Mouse (Mus musculus) embryonic facial prominence, embryonic 12.5 days (tissue): ENCODE results near the gene Galp. TPM values are rescaled to one million over a fixed set of nuclear protein-coding genes. Genes with fewer than 3 reads are reported as not detected.
"Not testable (repeated sequence)": the region's sequence is repeated elsewhere in the genome, so short reads cannot be mapped to it uniquely, and the experiment has no call there.

ENCODE experiments used
- ATAC-seq: fragments of 200-750 bp; cut with Nextera tagmentation; 2 replicates; pipeline ENCODE4 v1.8.0; 2017; ENCODE audit not compliant: insufficient number of reproducible peaks, insufficient read depth, low FRiP score, low TSS enrichment
- H3K27ac ChIP-seq: fragments of 300-500 bp; sonication (generic); 2 replicates; pipeline ENCODE4 v1.5.1; 2016; ENCODE audit warnings: mild to moderate bottlenecking
- H3K27me3 ChIP-seq: fragments of 300-500 bp; sonication (generic); 2 replicates; pipeline ENCODE4 v1.6.1; 2016; ENCODE audit warnings: mild to moderate bottlenecking, moderate library complexity
- H3K36me3 ChIP-seq: fragments of 300-500 bp; sonication (generic); 2 replicates; pipeline ENCODE4 v1.6.1; 2016; ENCODE audit warnings: mild to moderate bottlenecking
- H3K4me1 ChIP-seq: fragments of 300-500 bp; sonication (generic); 2 replicates; pipeline ENCODE4 v1.6.1; 2016
- H3K4me2 ChIP-seq: fragments of 300-500 bp; sonication (generic); replicated peaks from 2 replicates; pipeline ENCODE4 v1.6.1; 2016; ENCODE audit warnings: mild to moderate bottlenecking, moderate library complexity
- H3K4me3 ChIP-seq: fragments of 300-500 bp; sonication (generic); 2 replicates; pipeline ENCODE4 v1.5.1; 2016; ENCODE audit warnings: mild to moderate bottlenecking
- H3K9ac ChIP-seq: fragments of 300-500 bp; sonication (generic); 2 replicates; pipeline ENCODE4 v1.6.1; 2016; ENCODE audit warnings: mild to moderate bottlenecking, moderate library complexity
- H3K9me3 ChIP-seq: fragments of 300-500 bp; sonication (generic); 2 replicates; pipeline ENCODE4 v1.6.1; 2016; ENCODE audit warnings: mild to moderate bottlenecking, moderate library complexity
- WGBS: fragments of 180-500 bp; shearing (Covaris S2); methylation state at CpG from one replicate; pipeline ENCODE4 v1.1.7; 2016; 5-methylcytosine and 5-hydroxymethylcytosine counted together
- polyA plus RNA-seq: library from polyadenylated mRNA; unstranded; fragments of >200 nt; fragmentation: Nextera tagmentation; extraction: Ambion mirVana; gene quantifications from 2 replicates; pipeline ENCODE4 v1.2.1, GENCODE M21; 2016

Galp gene
- polyA plus RNA-seq, 1 experiment from 2014 or later, result not detected

DNA sequence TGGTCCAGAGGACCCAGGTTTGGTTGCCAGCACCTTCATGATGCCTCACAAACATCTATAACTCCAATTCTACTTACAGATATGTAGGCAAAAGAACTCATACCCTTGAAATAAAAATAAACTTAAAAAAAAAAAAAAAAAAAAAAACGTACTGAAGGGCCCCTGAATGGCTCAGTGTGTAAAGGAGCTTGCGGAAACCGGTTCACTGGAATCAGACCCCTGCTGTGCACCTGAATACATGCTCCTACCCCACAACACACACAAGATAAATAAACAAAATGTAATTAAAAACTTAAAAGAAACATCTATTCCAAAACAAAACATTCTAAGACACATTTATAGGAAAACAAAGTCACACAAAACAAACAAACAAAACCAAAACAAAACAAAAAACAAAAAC lies 23.3 kb downstream of the Galp start:
- Histone ChIP-seq H3K4me1 (no peaks in the 10 kb centered on the region), H3K4me3 (no peak overlapping the region), H3K27ac (no peak overlapping the region), H3K9ac (no peak overlapping the region), H3K9me3 (0 out of 2 replicates have a peak, but pooled peaks cover 2% of the 10 kb centered on the region), H3K4me2 (no peak overlapping the region), H3K36me3 (no peaks in the 10 kb centered on the region), H3K27me3 (no peaks in the 10 kb centered on the region)
- no peak for ATAC-seq
- 54% methylated on average over 3 of the region's 3 CpGs for WGBS

DNA sequence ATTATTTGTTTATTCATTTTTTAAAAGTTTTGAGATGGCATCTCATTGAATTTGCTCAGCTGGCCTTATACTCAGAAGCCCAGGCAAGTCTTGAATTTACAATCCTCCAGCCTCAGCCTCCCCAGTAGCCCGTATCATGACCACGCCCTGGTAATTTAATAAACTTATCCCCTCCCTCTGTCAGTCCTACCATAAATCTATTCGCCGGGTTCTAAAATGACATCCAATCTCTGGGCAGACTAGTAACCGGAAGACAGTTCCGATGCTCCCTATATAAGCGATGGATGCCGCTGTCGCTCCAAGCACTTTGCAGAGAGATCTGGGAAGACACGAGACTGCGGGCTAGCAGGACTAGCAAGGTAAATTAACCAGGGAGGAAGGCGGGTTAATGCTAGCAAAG lies 25.1 kb downstream of the Galp start, which contains the start of gene Zscan5b:
Zscan5b (plus strand) TSS at position 301 of the 400 bp plus-strand sequence.
- Histone ChIP-seq H3K27ac (no peak within 1 kb of the TSS), H3K4me3 (no peak within 1 kb of the TSS), H3K27me3 (no peaks in the 10 kb centered on the region), H3K36me3 (no peaks in the 10 kb centered on the region), H3K4me2 (no peak within 1 kb of the TSS), H3K4me1 (no peaks in the 10 kb centered on the region), H3K9me3 (0 out of 2 replicates have a peak, but pooled peaks cover 2% of the 10 kb centered on the region), H3K9ac (no peak within 1 kb of the TSS)
- 92% methylated on average over 12 of the region's 12 CpGs for WGBS
- no peak for ATAC-seq

DNA sequence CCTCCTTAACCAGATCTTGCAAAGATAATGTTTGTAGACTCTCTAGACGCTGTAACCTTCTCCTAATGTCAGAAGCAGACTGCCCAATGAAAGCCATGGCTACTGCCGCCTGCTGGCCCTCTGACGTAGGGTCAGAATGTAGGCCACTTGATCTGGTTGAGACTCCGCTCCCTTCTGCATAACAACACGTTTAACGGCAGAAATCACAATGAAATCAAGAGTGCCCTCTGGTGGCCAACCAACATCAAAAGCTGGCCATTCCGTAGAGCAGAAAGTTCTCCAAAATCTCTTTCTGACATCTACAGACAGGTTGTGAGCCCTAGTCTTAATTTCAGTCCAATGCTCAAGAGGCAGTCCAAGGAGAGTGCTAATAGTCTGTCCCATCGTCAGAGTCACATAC lies 31.6 kb downstream of the Galp start:
- 59% methylated on average over 8 of the region's 8 CpGs for WGBS
- H3K4me1 ChIP-seq, H3K27me3 ChIP-seq, ATAC-seq, H3K9ac ChIP-seq, H3K9me3 ChIP-seq, H3K4me2 ChIP-seq, H3K36me3 ChIP-seq, H3K27ac ChIP-seq, H3K4me3 ChIP-seq: not testable (repeated sequence)

DNA sequence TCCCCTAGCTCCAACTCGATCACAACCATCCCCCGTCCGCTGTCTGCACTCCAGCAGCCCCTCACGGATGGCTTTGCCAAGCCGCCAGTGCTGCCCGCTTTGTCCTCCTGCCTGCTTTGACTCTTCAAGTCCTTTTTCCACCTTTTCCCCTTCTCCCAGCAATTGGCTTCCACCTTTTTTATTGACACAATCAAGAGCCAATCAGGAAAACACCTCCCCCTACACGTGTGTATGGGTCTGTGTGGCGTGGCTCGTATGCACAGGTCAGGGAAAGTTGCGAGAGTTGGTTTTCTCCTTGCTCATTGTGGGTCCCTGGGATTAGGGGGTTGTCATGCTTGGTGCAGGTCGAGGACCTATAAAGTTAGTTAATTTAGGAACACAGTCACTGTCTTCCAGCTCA lies 42.9 kb downstream of the Galp start:
- H3K9ac ChIP-seq, result no peak overlapping the region
- no peaks in the 10 kb centered on the region for H3K36me3 ChIP-seq
- ATAC-seq, result no peak
- no peak overlapping the region for H3K4me2 ChIP-seq
- H3K9me3 ChIP-seq, result no peaks in the 10 kb centered on the region
- no peak overlapping the region for H3K27ac ChIP-seq
- 37% methylated on average over 11 of the region's 11 CpGs for WGBS
- no peaks in the 10 kb centered on the region for H3K27me3 ChIP-seq
- no peak overlapping the region for H3K4me3 ChIP-seq
- no peaks in the 10 kb centered on the region for H3K4me1 ChIP-seq

DNA sequence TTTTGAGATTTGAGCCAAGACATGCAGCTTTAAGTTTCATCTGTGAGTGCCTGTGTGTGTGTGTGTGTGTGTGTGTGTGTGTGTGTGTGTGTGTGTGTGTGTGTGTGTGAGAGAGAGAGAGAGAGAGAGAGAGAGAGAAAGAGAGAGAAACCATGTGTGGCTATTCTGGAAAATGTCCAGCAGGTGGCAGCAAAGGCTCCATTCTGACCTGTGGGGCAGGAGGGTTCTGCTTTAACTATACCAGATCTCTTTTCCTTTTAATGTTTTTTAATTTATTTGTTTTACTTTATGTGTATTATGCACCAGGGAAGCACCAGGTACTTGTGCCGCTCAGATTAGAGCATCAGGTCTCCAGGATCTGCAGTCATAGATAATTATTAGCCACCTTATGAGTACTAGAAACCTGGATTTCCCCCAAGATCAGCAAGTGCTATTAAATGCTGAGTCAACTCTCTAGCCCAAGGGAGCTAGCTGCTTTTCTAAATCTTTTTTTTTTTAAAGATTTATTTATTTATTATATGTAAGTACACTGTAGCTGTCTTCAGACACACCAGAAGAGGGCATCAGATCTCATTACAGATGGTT lies 44.0 kb downstream of the Galp start:
- 15% methylated on average over 1 of the region's 1 CpGs for WGBS
- not testable (repeated sequence) for H3K27ac ChIP-seq, H3K9me3 ChIP-seq, H3K4me2 ChIP-seq, H3K36me3 ChIP-seq, H3K4me3 ChIP-seq, ATAC-seq, H3K9ac ChIP-seq, H3K27me3 ChIP-seq, H3K4me1 ChIP-seq

DNA sequence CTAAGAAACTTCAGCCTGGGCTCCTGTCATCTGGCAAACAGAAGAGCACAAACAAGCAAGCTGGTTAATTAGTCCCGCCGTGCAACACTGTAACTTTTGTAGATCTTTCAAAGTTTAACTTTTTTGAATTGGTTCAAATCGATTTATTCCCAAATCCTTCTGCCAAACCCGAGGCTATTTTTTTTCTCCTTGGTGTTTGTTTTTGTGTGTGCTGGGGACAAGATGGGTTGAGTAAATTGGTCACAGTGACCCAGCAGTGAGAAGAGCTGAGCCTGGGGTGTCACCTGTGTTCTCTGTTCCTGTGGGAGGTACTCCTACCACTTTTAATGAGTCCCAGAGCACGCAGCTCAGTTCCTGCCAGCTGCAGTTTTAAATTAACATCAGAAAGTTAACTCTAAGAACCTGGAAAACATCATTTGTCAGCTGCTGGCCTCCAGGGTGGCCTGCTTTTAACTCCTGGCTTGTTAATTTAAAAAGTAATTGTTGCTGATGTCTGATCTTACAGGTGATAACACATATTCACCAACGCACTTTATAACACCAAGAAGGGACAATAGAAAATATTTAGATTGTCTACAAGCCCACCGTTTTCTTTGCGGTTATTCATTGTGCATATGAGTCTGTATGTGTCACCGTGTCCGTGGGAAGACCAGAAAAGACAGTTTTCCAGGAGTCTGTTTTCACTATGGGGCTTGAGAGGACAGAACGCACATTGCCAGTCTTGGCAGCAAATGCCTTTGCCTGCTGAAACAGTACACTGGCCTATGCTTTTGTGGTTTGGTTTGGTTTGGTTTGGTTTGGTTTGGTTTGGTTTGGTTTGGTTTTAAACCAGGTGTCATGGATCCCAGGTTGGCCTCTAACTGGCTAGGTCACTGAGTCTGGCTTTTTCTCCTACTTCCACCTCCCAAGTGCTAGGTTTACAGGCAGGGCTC lies 47.7 kb downstream of the Galp start:
- Histone ChIP-seq H3K4me2 (no peak overlapping the region), H3K9ac (no peak overlapping the region), H3K9me3 (no peaks in the 10 kb centered on the region), H3K36me3 (no peaks in the 10 kb centered on the region), H3K27me3 (no peaks in the 10 kb centered on the region), H3K4me3 (no peak overlapping the region), H3K27ac (no peak overlapping the region), H3K4me1 (no peaks in the 10 kb centered on the region)
- WGBS, result 48% methylated on average over 11 of the region's 11 CpGs
- no peak for ATAC-seq

DNA sequence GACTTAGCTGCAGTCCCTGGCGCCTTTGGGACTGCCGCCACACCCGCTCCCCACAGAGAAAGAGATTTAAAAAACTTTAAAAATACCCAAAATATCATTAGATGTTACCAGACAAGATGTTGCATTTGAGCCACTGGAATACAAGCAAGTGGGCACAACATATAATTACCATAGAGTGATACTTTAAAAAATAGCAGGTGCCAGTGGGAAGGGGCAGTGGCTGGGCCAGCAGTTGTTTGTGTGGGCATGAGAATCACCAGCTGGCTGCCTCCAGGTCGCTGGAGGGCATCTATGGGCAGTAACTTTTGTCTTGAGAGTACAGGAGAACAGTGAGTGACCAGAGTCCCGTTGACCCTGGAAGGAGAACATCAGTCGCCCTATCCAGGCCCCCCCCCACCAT lies 55.5 kb downstream of the Galp start, which contains the start of gene Epp13:
Epp13 (plus strand) TSS at position 301 of the 400 bp plus-strand sequence.
- Histone ChIP-seq H3K36me3 (no peaks in the 10 kb centered on the region), H3K27me3 (no peaks in the 10 kb centered on the region), H3K4me1 (no peaks in the 10 kb centered on the region), H3K9me3 (peaks cover 7% of the 10 kb centered on the region), H3K4me3 (no peak within 1 kb of the TSS), H3K4me2 (no peak within 1 kb of the TSS), H3K9ac (no peak within 1 kb of the TSS), H3K27ac (no peak within 1 kb of the TSS)
- WGBS, result 79% methylated on average over 6 of the region's 6 CpGs
- ATAC-seq, result no peak

DNA sequence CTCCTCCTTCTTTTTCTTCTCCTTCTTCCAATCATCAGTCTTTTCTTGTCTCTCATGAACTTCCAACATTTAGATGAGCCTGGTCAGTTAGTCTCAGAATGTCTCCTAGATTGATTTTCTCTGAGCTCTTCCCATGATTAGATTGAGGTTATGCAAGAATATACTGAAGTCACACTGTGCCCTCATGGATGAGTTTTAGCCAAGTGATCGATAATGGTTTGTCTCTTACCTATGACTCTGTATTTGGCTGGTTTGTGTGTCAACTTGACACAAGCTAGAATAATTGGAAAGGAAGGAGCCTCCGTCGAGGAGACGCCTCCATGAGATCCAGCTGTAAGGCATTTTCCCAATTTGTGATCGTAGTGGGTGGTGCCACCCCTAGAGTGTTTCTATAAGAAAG lies 57.6 kb downstream of the Galp start:
- H3K36me3 ChIP-seq, result no peaks in the 10 kb centered on the region
- H3K4me1 ChIP-seq, result no peaks in the 10 kb centered on the region
- no peak overlapping the region for H3K4me2 ChIP-seq
- no peak for ATAC-seq
- H3K27me3 ChIP-seq, result no peaks in the 10 kb centered on the region
- H3K27ac ChIP-seq, result no peak overlapping the region
- 85% methylated on average over 5 of the region's 5 CpGs for WGBS
- H3K9me3 ChIP-seq, result peaks cover 7% of the 10 kb centered on the region
- H3K4me3 ChIP-seq, result no peak overlapping the region
- no peak overlapping the region for H3K9ac ChIP-seq

DNA sequence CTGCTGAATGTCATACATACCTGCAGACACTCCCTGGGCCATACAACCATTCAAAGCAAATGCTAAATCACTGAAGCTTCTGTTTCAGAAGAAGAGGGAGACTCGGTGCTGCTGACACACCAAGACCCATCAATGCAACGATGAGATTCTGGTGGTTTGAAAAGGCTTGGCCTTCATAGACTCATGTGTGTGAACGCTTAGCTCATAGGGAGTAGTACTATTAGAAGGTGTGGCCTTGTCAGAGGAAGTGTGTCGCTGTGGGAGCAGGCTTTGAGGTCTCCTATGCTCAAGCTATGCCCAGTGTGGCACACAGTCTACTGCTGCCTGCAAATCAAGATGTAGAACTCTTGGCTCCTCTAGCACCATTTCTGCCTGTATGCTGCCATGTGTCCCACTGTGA lies 60.5 kb downstream of the Galp start:
- H3K27me3 ChIP-seq, result no peaks in the 10 kb centered on the region
- ATAC-seq, result no peak
- H3K27ac ChIP-seq, result no peak overlapping the region
- 81% methylated on average over 4 of the region's 4 CpGs for WGBS
- H3K9ac ChIP-seq, result no peak overlapping the region
- H3K4me3 ChIP-seq, result no peak overlapping the region
- no peak overlapping the region for H3K4me2 ChIP-seq
- no peaks in the 10 kb centered on the region for H3K4me1 ChIP-seq
- no peaks in the 10 kb centered on the region for H3K36me3 ChIP-seq
- peaks cover 7% of the 10 kb centered on the region for H3K9me3 ChIP-seq

DNA sequence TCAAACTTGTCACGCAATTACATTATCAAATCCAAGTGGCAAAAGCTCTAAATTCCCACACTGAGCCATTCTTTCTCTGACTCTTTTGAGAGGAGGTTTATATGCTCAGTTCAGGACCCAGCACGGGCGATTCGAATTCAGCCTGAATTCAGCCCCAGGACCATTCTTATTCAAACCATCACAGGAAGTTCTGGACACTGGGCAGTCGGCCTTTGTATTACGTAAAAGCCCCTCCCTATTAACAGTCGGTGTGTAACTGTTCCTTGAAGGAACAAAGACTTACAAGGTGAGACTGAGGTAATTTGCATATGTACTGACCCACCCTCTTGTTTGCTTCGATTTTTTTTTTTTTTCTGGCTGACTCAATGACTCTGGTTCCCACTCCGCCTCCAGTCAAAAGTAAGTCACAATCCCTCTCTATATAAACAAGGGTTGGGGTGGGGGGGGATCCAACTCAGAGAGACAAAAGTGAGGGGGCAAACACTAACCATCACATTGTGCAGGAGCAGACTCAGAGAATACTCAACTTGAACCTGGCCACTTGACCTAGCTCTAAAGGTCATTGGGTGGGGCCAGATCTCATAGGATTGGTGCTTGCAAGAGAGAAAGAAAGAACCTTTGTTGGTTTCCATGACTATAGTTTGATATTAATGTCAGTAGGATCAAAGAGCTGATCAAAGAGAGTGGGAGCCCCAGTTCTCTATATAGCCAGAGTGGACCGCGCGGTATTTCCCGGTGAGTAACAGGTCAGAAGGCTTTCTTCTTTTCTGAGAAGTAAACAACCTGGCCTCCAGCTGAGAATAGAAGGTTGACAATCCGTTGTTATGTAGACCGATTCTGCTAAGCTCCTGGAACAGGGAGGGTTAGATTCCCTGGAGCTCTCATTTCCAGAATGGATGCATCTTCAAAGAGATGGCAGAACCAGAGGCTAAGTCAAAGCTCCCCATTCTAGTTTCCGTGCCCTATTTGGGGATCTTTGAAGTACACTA lies 61.6 kb downstream of the Galp start:
- Histone ChIP-seq H3K4me1 (no peaks in the 10 kb centered on the region), H3K9me3 (no peaks in the 10 kb centered on the region; the same call in 1 of the 2 replicates), H3K27ac (no peak overlapping the region), H3K36me3 (no peaks in the 10 kb centered on the region), H3K9ac (no peak overlapping the region), H3K4me3 (no peak overlapping the region), H3K27me3 (no peaks in the 10 kb centered on the region), H3K4me2 (no peak overlapping the region)
- ATAC-seq, result no peak
- 35% methylated on average over 16 of the region's 16 CpGs for WGBS

DNA sequence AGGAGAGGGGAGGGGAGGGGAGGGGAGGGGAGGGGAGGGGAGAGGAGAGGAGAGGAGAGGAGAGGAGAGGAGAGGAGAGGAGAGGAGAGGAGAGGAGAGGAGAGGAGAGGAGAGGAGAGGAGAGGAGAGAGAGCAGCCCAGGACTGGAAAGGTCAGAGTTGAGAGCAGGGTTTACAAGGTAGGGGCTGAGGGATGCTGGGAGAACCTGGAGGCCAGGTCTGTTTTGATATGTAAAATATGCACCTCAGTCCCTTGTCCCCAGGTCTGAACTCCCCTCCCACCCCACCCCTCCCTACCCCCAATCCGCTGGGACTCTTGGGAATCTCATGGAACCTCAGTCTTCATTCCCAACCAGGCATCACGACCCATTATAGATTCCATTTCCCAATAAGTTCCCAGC lies 63.1 kb downstream of the Galp start:
- H3K36me3 ChIP-seq, H3K4me1 ChIP-seq, H3K4me3 ChIP-seq, H3K9me3 ChIP-seq, ATAC-seq, H3K27me3 ChIP-seq, H3K4me2 ChIP-seq, H3K9ac ChIP-seq, H3K27ac ChIP-seq: not testable (repeated sequence)
- 34% methylated on average over 2 of the region's 2 CpGs for WGBS
